Mouse (Mus musculus) layer of hippocampus, adult 11-12 months (tissue): Measurements from ENCODE around the gene Slc24a2.

ENCODE experiments used
- DNase-seq: peaks from one replicate; pipeline ENCODE4 v3.0.0; 2022; ENCODE audit warnings: low spot score

Gene Slc24a2

GRCm38 (mm10) chr4:87041412-87041997 lies 188.8 kb downstream of the Slc24a2 start:
- DNase-seq: peak; percentile 42

GRCm38 (mm10) chr4:87037592-87037991 lies 192.7 kb downstream of the Slc24a2 start:
- no peak for DNase-seq

GRCm38 (mm10) chr4:87036507-87036906 lies 193.8 kb downstream of the Slc24a2 start:
- no peak for DNase-seq

GRCm38 (mm10) chr4:87035701-87036100 lies 194.6 kb downstream of the Slc24a2 start:
- no peak for DNase-seq

GRCm38 (mm10) chr4:87032632-87033031 lies 197.6 kb downstream of the Slc24a2 start:
- DNase-seq: no peak

GRCm38 (mm10) chr4:87031076-87031475 lies 199.2 kb downstream of the Slc24a2 start:
- DNase-seq: no peak

GRCm38 (mm10) chr4:87026311-87027151 lies 203.7 kb downstream of the Slc24a2 start:
- DNase-seq: no peak

GRCm38 (mm10) chr4:87024556-87024955 lies 205.7 kb downstream of the Slc24a2 start:
- DNase-seq: no peak

- DNase-seq: no peak
Observed at GRCm38 (mm10) chr4:87021542-87021941, 208.7 kb downstream of the Slc24a2 start.

GRCm38 (mm10) chr4:87019486-87020105 lies 210.7 kb downstream of the Slc24a2 start:
- DNase-seq: no peak

GRCm38 (mm10) chr4:87018073-87018997 lies 211.9 kb downstream of the Slc24a2 start:
- no peak for DNase-seq

- no peak for DNase-seq
Observed at GRCm38 (mm10) chr4:87017464-87017863, 212.8 kb downstream of the Slc24a2 start.

- no peak for DNase-seq
Observed at GRCm38 (mm10) chr4:87015746-87016145, 214.5 kb downstream of the Slc24a2 start.

GRCm38 (mm10) chr4:87013721-87014620 lies 216.3 kb downstream of the Slc24a2 start:
- DNase-seq: no peak

GRCm38 (mm10) chr4:86992470-86992869 lies 237.8 kb downstream of the Slc24a2 start:
- DNase-seq: no peak

GRCm38 (mm10) chr4:86989301-86989700 lies 241.0 kb downstream of the Slc24a2 start:
- DNase-seq: no peak

- DNase-seq: no peak
Observed at GRCm38 (mm10) chr4:86987846-86988245, 242.4 kb downstream of the Slc24a2 start.

GRCm38 (mm10) chr4:86977272-86977671 lies 253.0 kb downstream of the Slc24a2 start:
- DNase-seq: no peak

GRCm38 (mm10) chr4:86957576-86958411 lies 272.5 kb downstream of the Slc24a2 start:
- peak; percentile 72 for DNase-seq

- DNase-seq: no peak
Observed at GRCm38 (mm10) chr4:86955448-86955847, 274.8 kb downstream of the Slc24a2 start.
